Mouse (Mus musculus) forebrain, embryonic 13.5 days (tissue): ENCODE data around the gene Surf2. TPM values are rescaled to one million over a fixed set of nuclear protein-coding genes. Genes with fewer than 3 reads are reported as not detected.
"Not testable (repeated sequence)": the region's sequence is repeated elsewhere in the genome, so short reads cannot be mapped to it uniquely, and the experiment has no call there.

Experiments used
- ATAC-seq: fragments of 200-750 bp; cut with Nextera tagmentation; 2 replicates; pipeline ENCODE4 v1.8.0; 2017
- H3K27ac ChIP-seq: fragments of 300-500 bp; sonication (generic); 2 replicates; pipeline ENCODE4 v1.5.1; 2015; ENCODE audit warnings: inconsistent platforms, mild to moderate bottlenecking, moderate library complexity
- H3K27me3 ChIP-seq: fragments of 300-500 bp; sonication (generic); 2 replicates; pipeline ENCODE4 v1.6.1; 2015; ENCODE audit warnings: mild to moderate bottlenecking, inconsistent platforms
- H3K36me3 ChIP-seq: fragments of 300-500 bp; sonication (generic); 2 replicates; pipeline ENCODE4 v1.6.1; 2015; ENCODE audit warnings: mild to moderate bottlenecking, inconsistent platforms; ENCODE audit not compliant: poor library complexity, severe bottlenecking
- H3K4me1 ChIP-seq: fragments of 300-500 bp; sonication (generic); 2 replicates; pipeline ENCODE4 v1.6.1; 2015; ENCODE audit warnings: inconsistent platforms
- H3K4me2 ChIP-seq: fragments of 300-500 bp; sonication (generic); 2 replicates; pipeline ENCODE4 v1.6.1; 2015; ENCODE audit warnings: inconsistent platforms, mild to moderate bottlenecking, moderate library complexity
- H3K4me3 ChIP-seq: fragments of 300-500 bp; sonication (generic); 2 replicates; pipeline ENCODE4 v1.5.1; 2015; ENCODE audit warnings: mild to moderate bottlenecking, inconsistent platforms
- H3K9ac ChIP-seq: fragments of 300-500 bp; sonication (generic); 2 replicates; pipeline ENCODE4 v1.6.1; 2015; ENCODE audit warnings: mild to moderate bottlenecking, inconsistent platforms
- H3K9me3 ChIP-seq: fragments of 300-500 bp; sonication (generic); replicated peaks from 2 replicates; pipeline ENCODE4 v1.6.1; 2016; ENCODE audit warnings: inconsistent platforms
- WGBS: fragments of 180-500 bp; shearing (Covaris S2); methylation state at CpG from one replicate; pipeline ENCODE4 v1.1.7; 2015; 5-methylcytosine and 5-hydroxymethylcytosine counted together
- polyA plus RNA-seq: library from polyadenylated mRNA; unstranded; fragments of >200 nt; fragmentation: Nextera tagmentation; extraction: Ambion mirVana; gene quantifications from 2 replicates; pipeline ENCODE4 v1.2.1, GENCODE M21; 2015

Gene Surf2
- 53.5 and 60.7 TPM in 2 replicates for polyA plus RNA-seq

DNA sequence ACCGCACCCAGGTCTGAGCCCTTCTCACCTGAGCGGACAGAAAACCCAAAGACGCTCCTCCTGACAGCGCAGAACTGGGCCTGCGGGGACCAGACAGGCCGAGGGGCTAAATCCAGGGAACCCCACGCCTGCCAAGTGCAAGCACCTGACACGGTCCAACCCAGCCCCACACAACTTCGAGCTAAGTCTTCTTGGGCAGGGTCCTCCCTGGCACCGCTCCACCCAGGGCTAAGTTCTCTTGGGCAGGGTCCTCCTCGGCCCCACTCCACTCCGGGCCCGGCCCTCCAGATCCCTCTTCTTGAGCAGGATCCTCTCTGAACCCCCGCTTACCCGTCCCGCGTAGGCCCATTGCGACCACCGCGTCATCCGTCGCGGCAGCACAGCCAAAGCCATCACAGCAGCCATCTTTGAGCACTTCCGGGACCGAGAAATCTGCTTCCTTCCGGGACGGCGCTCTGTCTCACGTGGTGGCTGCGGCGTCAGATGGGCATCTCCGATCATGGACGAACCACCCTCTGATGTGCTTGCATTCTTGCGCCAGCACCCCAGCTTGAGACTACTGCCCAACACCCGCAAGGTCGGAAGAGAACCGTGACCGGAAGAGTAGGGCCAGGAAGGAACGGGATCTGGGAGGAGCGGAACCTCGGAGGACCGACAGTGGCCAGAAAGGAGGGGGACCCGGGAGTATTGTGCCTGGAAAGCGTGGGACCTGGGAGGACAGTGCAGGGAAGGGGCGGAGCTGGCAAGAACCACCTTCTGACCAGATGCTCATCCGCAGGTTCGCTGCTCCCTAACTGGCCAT is at the start of gene Surf2, which contains the start of gene Surf1:
Gene Surf2, plus strand, starts transcription at position 441 of the 802 bp plus-strand sequence.
Gene Surf1, minus strand, starts transcription at position 604 of the 802 bp plus-strand sequence.
- Histone ChIP-seq H3K27me3 (no peaks in the 10 kb centered on the region), H3K4me1 (peaks cover 51% of the 10 kb centered on the region), H3K36me3 (peaks cover 72% of the 10 kb centered on the region), H3K9me3 (no peaks in the 10 kb centered on the region), H3K27ac (peak within 1 kb of the TSS; percentile 70), H3K4me3 (peak within 1 kb of the TSS; percentile 73), H3K4me2 (peak within 1 kb of the TSS; percentile 96), H3K9ac (peak within 1 kb of the TSS; percentile 84)
- WGBS, result 2% methylated on average over 47 of the region's 47 CpGs
- ATAC-seq, result peak; percentile 84

DNA sequence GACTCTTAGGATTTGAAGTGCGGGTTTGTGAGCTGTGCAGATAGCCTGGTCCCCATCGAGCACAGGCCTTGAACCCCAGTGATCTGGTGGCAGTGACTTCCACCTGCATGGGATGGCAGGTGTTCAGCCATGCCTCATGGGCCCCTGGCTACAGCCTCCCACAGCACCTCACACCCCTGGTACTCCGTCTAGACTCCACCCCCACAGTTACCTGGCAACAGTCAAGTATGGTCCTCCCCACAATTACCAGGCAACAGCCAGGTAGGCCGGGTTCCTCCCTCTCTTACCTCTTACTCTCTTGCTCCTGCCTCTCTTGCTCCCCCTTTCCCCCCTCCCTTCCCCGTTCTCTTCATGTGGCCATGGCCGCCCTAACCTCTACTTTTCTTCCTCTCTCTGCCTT is 45.5 kb upstream of the Surf2 start:
- WGBS, result 67% methylated on average over 6 of the region's 6 CpGs
- Histone ChIP-seq H3K27ac (no peak overlapping the region), H3K36me3 (no peaks in the 10 kb centered on the region), H3K4me2 (no peak overlapping the region), H3K9me3 (no peaks in the 10 kb centered on the region), H3K4me1 (no peaks in the 10 kb centered on the region), H3K4me3 (no peak overlapping the region), H3K27me3 (no peaks in the 10 kb centered on the region), H3K9ac (no peak overlapping the region)
- no peak for ATAC-seq

DNA sequence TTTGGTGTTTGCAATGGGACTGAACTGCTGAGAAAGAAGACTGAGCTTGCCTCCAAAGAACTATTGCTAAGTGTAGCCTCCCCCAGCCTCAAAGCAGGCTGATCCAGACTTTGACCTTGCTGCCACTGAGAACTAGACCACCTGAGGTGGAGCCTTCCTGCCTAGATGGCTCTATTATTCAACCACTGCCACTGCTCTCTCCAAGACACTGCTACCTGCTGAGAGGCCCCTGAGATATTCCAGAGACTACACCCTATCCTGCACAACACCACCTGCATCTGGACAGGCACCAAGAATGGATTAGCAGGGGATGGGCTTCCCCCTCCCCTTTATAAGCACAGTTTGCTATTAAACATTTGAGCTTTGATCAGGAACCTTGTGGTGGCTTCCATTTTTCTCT is 37.6 kb upstream of the Surf2 start:
- Histone ChIP-seq H3K27ac (no peak overlapping the region), H3K9me3 (peaks cover 4% of the 10 kb centered on the region; the same call in 1 of the 2 replicates), H3K4me1 (no peaks in the 10 kb centered on the region), H3K4me2 (no peak overlapping the region), H3K36me3 (no peaks in the 10 kb centered on the region), H3K9ac (no peak overlapping the region), H3K27me3 (no peaks in the 10 kb centered on the region), H3K4me3 (no peak overlapping the region)
- no peak for ATAC-seq

DNA sequence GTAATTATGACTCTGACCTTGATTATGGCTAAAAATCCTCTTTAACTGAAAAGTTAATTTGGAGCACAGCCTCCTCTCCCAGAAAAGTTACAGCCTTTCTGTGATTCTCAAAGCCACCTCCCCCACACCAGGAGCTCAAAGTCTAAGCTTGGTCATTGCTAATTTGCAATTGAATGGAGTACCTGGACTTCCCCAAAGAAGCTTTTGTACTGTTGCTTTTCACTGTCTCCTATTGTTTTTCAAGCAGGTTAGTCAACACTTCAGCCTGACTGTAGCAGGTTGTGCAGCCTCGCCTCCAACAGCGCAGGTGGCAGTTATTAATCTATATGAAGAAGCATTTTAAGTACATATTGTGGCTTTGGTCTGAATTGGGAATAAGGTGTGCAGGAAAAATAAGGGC is 30.6 kb upstream of the Surf2 start:
- not testable (repeated sequence) for H3K9me3 ChIP-seq, H3K27me3 ChIP-seq, H3K27ac ChIP-seq, H3K4me2 ChIP-seq, ATAC-seq, H3K4me3 ChIP-seq, H3K4me1 ChIP-seq, H3K9ac ChIP-seq
- peaks cover 30% of the 10 kb centered on the region for H3K36me3 ChIP-seq
- WGBS, result 64% methylated on average over 2 of the region's 2 CpGs

DNA sequence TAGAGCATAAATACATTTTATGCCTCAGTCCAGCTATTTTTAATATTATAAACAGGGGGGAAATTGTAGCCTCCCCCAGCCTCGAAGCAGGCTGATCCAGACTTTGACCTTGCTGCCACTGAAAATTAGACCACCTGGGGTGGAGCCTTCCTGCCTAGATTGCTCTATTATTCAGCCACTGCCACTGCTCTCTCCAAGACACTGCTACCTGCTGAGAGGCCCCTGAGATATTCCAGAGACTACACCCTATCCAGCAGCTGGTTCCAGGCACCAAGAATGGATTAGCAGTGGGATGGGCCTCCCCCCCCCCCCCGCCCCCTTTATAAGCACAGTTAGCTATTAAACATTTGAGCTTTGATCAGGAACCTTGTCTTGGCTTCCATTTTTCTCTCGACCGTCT is 30.0 kb upstream of the Surf2 start:
- H3K4me1 ChIP-seq, result not testable (repeated sequence)

DNA sequence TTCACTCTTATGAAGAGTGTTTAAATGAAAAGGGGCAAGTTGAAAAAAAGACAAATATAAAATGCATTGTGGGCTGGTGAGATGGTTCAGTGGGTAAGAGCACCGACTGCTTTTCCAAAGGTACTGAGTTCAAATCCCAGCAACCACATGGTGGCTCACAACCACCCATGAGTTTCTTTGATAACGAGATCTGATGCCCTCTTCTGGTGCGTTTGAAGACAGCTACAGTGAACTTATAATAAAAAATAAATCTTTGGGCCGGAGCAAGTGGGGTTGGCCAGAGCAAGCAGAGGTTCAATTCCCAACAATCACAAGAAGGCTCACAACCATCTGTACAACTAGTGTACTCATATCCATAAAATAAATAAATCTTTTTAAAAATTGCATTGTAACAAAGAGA is 20.3 kb upstream of the Surf2 start:
- ATAC-seq, result no peak
- no peaks in the 10 kb centered on the region for H3K9me3 ChIP-seq
- H3K9ac ChIP-seq, result no peak overlapping the region
- 92% methylated on average over 4 of the region's 4 CpGs for WGBS
- H3K27me3 ChIP-seq, result no peaks in the 10 kb centered on the region
- no peak overlapping the region for H3K4me3 ChIP-seq
- H3K27ac ChIP-seq, result no peak overlapping the region
- H3K4me2 ChIP-seq, result no peak overlapping the region
- H3K36me3 ChIP-seq, result peaks cover 93% of the 10 kb centered on the region
- H3K4me1 ChIP-seq, result peaks cover 4% of the 10 kb centered on the region; the same call in 1 of the 2 replicates

More for the DNA sequence above, 30.0 kb upstream of the Surf2 start:
- H3K27me3 ChIP-seq, H3K4me3 ChIP-seq, ATAC-seq, H3K9me3 ChIP-seq, H3K27ac ChIP-seq, H3K9ac ChIP-seq, H3K4me2 ChIP-seq: not testable (repeated sequence)
- peaks cover 36% of the 10 kb centered on the region for H3K36me3 ChIP-seq
- WGBS, result 44% methylated on average over 3 of the region's 4 CpGs

DNA sequence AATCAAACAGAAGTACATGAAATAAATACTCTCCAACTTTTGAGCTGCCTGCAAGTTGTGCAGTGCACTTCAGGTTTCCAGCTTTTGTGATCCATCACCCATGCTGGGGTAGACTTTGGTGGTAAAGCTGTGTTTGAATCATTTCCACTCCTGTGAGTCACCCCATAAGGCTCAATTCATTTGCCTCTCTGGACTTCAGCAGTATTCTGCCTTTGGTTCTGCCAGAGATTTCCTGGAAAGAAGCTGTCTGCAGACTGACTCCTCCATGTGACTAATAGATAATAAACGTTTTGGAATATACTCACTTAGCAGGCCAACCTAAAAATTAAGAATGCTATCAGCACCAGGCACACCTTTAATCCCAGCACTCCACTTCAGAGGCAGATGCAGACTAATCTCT is 15.4 kb upstream of the Surf2 start:
- peaks cover 29% of the 10 kb centered on the region for H3K4me1 ChIP-seq
- H3K9ac ChIP-seq, result no peak overlapping the region
- H3K4me3 ChIP-seq, result no peak overlapping the region
- H3K27ac ChIP-seq, result no peak overlapping the region
- no peaks in the 10 kb centered on the region for H3K27me3 ChIP-seq
- no peaks in the 10 kb centered on the region for H3K9me3 ChIP-seq
- peaks cover 65% of the 10 kb centered on the region for H3K36me3 ChIP-seq
- WGBS, result 86% methylated on average over 1 of the region's 1 CpGs
- H3K4me2 ChIP-seq, result 0 out of 2 replicates have a peak overlapping the region, but pooled peaks have one; percentile 73
- no peak for ATAC-seq

DNA sequence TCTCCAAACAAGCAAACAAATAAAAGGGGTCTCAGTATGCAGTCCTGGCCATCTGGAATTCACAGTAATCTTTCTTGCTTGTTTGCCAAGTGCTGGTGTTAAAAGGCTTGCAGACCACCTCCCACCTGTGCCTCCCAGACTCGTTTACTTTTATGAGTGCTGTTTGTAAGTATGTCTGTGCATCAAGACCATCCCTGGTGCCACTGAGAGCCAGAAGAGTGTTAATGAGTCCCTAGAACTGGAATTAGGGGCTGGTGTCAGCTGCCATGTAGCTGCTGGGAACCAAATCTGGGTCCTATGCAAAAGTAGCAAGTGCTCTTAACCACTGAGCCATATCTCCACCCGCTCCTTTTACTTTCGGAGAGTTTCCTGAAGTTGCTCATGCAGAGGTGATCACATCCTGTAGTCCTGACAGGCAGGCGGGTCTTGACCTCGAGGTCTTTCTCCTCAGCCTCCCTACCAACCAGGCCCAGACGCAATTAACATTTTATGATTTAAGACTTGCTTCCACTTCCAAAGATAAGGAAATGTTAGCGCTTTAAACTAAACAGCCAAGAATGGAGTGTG is 14.2 kb upstream of the Surf2 start:
- H3K4me3 ChIP-seq, result peak overlapping the region; percentile 68
- H3K9me3 ChIP-seq, result no peaks in the 10 kb centered on the region
- no peak for ATAC-seq
- WGBS, result 10% methylated on average over 7 of the region's 7 CpGs
- no peak overlapping the region for H3K27ac ChIP-seq
- H3K36me3 ChIP-seq, result peaks cover 65% of the 10 kb centered on the region
- peak overlapping the region; percentile 73 for H3K4me2 ChIP-seq
- H3K9ac ChIP-seq, result peak overlapping the region; percentile 73
- no peaks in the 10 kb centered on the region for H3K27me3 ChIP-seq
- peaks cover 29% of the 10 kb centered on the region for H3K4me1 ChIP-seq

DNA sequence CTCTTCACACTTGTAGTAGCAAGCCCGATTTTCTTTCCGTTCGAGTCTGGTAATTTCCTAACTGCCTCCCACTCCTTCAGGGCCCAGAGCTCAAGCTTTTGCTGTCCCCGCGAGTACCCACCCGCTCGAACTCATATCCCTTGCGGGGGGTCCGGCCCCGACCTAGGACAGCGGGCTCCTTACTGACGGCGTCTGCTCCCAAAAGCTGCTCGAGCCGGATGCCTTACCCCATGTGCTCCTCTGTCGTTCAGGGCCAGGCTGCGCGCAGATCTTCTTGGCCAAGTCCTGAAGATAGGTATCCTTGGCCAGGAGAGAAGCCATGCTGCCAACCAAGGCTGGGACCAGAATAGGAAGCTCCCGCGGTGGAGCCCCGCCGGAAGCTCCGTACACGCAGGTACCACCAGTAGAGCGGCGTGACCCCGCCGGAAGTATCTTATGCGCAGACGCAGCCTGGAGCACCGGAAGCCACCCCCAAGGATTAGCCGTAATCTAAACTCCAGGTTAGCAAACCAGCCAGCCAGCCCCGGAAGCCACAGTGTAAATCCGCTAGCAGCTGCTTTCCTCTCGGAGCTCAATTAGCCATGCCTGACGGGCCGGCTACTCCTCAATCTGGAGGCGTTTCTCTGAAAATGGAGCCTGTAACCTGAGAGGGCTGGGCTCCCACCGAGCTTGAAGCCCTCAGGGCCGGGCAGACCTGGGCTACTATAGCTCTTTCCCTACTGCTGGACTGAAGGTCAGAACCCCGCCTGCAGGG is 13.5 kb upstream of the Surf2 start, which contains the start of gene Surf6:
Gene Surf6, minus strand, starts transcription at position 413 of the 754 bp plus-strand sequence.
- Histone ChIP-seq H3K9me3 (no peaks in the 10 kb centered on the region), H3K4me3 (peak within 1 kb of the TSS; percentile 68), H3K27ac (peak within 1 kb of the TSS; percentile 92), H3K9ac (peak within 1 kb of the TSS; percentile 73), H3K36me3 (peaks cover 65% of the 10 kb centered on the region), H3K27me3 (no peaks in the 10 kb centered on the region), H3K4me1 (peaks cover 32% of the 10 kb centered on the region), H3K4me2 (peak within 1 kb of the TSS; percentile 73)
- peak; percentile 96 for ATAC-seq
- under 1% methylated on average over 41 of the region's 41 CpGs for WGBS

DNA sequence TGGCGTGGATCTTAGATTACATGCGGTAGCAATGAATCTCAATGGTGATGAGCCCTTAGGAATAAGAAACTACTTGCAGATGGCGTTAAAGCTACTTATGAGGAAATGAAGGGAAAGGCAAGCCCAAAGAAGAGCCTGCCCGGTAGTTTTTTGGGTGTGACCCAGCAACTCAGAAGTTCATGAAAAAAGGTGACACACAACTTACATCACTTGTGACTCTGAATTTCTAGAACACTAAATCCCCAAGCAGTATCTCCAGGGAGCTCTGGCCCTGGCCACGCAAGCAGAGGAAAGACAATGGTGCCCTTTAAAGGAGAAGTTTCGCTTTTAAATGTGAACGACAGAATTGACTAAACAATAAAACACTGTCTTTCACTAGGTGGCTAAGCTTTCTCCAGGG is 12.9 kb upstream of the Surf2 start:
- peaks cover 37% of the 10 kb centered on the region for H3K4me1 ChIP-seq
- 13% methylated on average over 7 of the region's 7 CpGs for WGBS
- peak overlapping the region; percentile 68 for H3K4me3 ChIP-seq
- H3K36me3 ChIP-seq, result peaks cover 65% of the 10 kb centered on the region
- H3K27me3 ChIP-seq, result no peaks in the 10 kb centered on the region
- H3K9ac ChIP-seq, result peak overlapping the region; percentile 73
- peak overlapping the region; percentile 92 for H3K27ac ChIP-seq
- H3K9me3 ChIP-seq, result no peaks in the 10 kb centered on the region
- no peak for ATAC-seq
- peak overlapping the region; percentile 73 for H3K4me2 ChIP-seq

DNA sequence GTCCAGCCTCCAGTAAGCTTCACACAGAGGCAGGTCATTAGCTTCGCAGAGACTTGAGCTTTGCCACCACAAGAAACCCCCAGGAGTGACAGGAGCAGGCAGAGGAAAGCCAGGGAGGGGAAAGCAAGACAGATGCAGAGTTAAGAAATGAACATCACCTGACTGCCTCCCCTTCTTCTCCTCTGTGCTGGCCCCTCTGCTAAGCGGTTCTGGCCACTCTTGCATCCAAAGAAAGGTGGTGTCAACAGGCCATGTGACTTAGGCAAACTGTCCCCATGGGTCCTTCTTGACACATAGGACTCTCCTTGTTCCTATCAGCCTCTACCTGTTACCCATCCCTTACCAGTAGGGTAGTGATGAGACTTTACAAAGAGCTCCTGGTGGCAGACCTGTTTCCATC is 10.2 kb upstream of the Surf2 start:
- H3K9ac ChIP-seq, result no peak overlapping the region
- ATAC-seq, result no peak
- H3K36me3 ChIP-seq, result peaks cover 46% of the 10 kb centered on the region
- H3K27ac ChIP-seq, result no peak overlapping the region
- no peak overlapping the region for H3K4me2 ChIP-seq
- H3K9me3 ChIP-seq, result no peaks in the 10 kb centered on the region
- 89% methylated on average over 2 of the region's 2 CpGs for WGBS
- H3K4me3 ChIP-seq, result no peak overlapping the region
- H3K4me1 ChIP-seq, result peaks cover 50% of the 10 kb centered on the region
- H3K27me3 ChIP-seq, result no peaks in the 10 kb centered on the region

DNA sequence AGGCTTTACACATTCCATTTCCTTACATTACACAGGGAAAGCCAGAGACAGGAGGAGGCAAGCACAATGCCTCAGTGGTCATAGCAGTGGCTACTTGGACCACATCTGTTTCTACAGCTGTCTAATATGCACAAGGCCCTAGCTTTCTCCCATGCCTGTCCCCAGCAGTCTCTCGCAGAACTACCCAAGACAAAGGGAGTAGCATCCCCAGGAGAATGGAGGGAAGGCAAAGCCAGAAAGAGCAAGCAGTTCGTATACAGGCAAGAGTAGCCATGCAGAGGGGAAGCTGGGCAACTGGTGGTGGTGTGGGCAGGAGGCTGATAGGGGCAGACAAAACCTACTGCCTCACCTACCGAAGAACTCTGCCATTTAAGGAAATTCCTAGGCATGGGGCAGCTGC is 9.7 kb upstream of the Surf2 start:
- Histone ChIP-seq H3K36me3 (peaks cover 47% of the 10 kb centered on the region), H3K9ac (no peak overlapping the region), H3K27me3 (no peaks in the 10 kb centered on the region), H3K27ac (no peak overlapping the region), H3K4me3 (no peak overlapping the region), H3K4me2 (no peak overlapping the region), H3K4me1 (peaks cover 46% of the 10 kb centered on the region), H3K9me3 (no peaks in the 10 kb centered on the region)
- ATAC-seq, result no peak
- WGBS, result 93% methylated on average over 3 of the region's 3 CpGs
